Mouse (Mus musculus): Measurements from ENCODE around the gene Tbccd1.
"Not testable (repeated sequence)": the region's sequence is repeated elsewhere in the genome, so short reads cannot be mapped to it uniquely, and the experiment has no call there.

Gene Tbccd1

GRCm38 (mm10) chr16:22782686-22783085 is 74.8 kb downstream of the Tbccd1 start:
- DNase-seq (ENCODE audit: extremely low spot score, low spot score): no peak

- no peak for DNase-seq (ENCODE audit: extremely low spot score, low spot score)
Observed at GRCm38 (mm10) chr16:22779228-22779835, 78.1 kb downstream of the Tbccd1 start.

- DNase-seq (ENCODE audit: extremely low spot score, low spot score): not testable (repeated sequence)
Observed at GRCm38 (mm10) chr16:22778296-22778695, 79.2 kb downstream of the Tbccd1 start.

GRCm38 (mm10) chr16:22775471-22775985 is 81.9 kb downstream of the Tbccd1 start:
- DNase-seq (ENCODE audit: extremely low spot score, low spot score): no peak

GRCm38 (mm10) chr16:22768661-22769060 is 88.8 kb downstream of the Tbccd1 start:
- DNase-seq (ENCODE audit: extremely low spot score, low spot score): no peak

- no peak for DNase-seq (ENCODE audit: extremely low spot score, low spot score)
Observed at GRCm38 (mm10) chr16:22767405-22767804, 90.1 kb downstream of the Tbccd1 start.

DNA sequence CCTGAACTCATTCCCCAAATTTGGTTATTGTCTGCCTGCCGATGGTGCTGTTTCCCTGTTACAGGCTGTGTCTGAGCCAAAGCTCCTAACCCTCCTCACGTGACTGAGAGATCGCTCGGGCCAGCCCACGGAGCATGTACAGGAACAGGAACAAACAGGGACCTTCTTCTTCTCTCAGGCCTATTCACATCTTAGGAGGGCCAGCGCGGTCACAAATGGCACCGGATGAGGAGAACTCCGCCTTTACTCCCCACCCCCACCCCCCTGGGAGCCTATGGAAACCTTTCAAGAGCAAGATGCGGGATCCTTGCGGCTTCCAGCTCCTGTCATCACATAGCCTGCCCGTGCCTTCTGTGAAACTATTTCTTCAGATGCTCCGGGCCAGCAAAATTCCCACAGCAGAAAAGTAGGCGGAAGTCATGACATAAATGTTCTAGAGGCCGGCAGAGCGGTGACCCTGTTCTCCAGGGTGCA is 90.7 kb downstream of the Tbccd1 start:
- no peak for DNase-seq (ENCODE audit: extremely low spot score, low spot score)

DNA sequence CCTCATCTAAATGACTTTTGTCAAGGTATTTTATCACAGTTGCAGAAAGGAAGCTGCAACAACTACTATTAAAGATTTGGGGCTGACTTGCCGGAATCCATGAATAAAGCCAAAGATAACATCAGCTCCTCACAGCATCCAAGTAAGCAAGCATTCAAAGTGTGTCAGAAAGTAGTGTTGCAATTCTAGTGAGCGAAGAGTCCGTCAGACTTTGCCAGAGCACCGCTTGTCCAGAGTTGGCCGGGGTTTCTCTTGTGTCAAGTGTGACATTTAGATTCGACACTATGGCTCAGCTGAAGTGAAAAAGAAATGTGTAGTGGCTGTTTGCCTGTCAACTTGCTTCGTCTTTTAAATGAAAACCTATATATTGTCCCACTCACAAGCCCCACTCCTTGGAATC is 91.9 kb downstream of the Tbccd1 start:
- DNase-seq (ENCODE audit: extremely low spot score, low spot score): no peak

All from neural tube, embryonic 10.5 days (tissue).